Mouse (Mus musculus) heart, embryonic 11.5 days (tissue): ENCODE results near the gene Msrb2. TPM values are rescaled to one million over a fixed set of nuclear protein-coding genes. Genes with fewer than 3 reads are reported as not detected.

ENCODE experiments used
- ATAC-seq: fragments of 200-750 bp; cut with Nextera tagmentation; replicated peaks from 2 replicates; pipeline ENCODE4 v1.8.0; 2017; ENCODE audit warnings: moderate library complexity; ENCODE audit not compliant: insufficient number of reproducible peaks, low FRiP score, low TSS enrichment
- H3K27ac ChIP-seq: fragments of 300-500 bp; sonication (generic); 2 replicates; pipeline ENCODE4 v1.5.1; 2014; ENCODE audit warnings: mild to moderate bottlenecking, low read depth, low read length
- H3K27me3 ChIP-seq: fragments of 300-500 bp; sonication (generic); 2 replicates; pipeline ENCODE4 v1.6.1; 2014; ENCODE audit warnings: mild to moderate bottlenecking, low read length, mixed read lengths; ENCODE audit not compliant: control insufficient read depth, insufficient read depth
- H3K36me3 ChIP-seq: fragments of 300-500 bp; sonication (generic); 2 replicates; pipeline ENCODE4 v1.6.1; 2014; ENCODE audit warnings: mild to moderate bottlenecking, low read length, moderate library complexity, mixed read lengths; ENCODE audit not compliant: control insufficient read depth, insufficient read depth
- H3K4me1 ChIP-seq: fragments of 300-500 bp; sonication (generic); 2 replicates; pipeline ENCODE4 v1.6.1; 2014; ENCODE audit warnings: low read length; ENCODE audit not compliant: control insufficient read depth, insufficient read depth
- H3K4me2 ChIP-seq: fragments of 300-500 bp; sonication (generic); 2 replicates; pipeline ENCODE4 v1.6.1; 2014; ENCODE audit warnings: mild to moderate bottlenecking, moderate library complexity
- H3K4me3 ChIP-seq: fragments of 300-500 bp; sonication (generic); 2 replicates; pipeline ENCODE4 v1.5.1; 2014; ENCODE audit warnings: low read depth, low read length
- H3K9ac ChIP-seq: fragments of 300-500 bp; sonication (generic); 2 replicates; pipeline ENCODE4 v1.6.1; 2014; ENCODE audit warnings: mild to moderate bottlenecking, low read depth, low read length, moderate library complexity
- H3K9me3 ChIP-seq: fragments of 300-500 bp; sonication (generic); replicated peaks from 2 replicates; pipeline ENCODE4 v1.6.1; 2016; ENCODE audit warnings: low read length; ENCODE audit not compliant: control insufficient read depth
- WGBS: fragments of 180-500 bp; shearing (Covaris S2); extraction: QIAGEN DNeasy Blood & Tissue Kit; methylation state at CpG from one replicate; pipeline ENCODE4 v1.1.7; 2014; ENCODE audit not compliant: insufficient replicate concordance; 5-methylcytosine and 5-hydroxymethylcytosine counted together
- polyA plus RNA-seq: library from polyadenylated mRNA; unstranded; fragments of >200 nt; fragmentation: Nextera tagmentation; extraction: Ambion mirVana; gene quantifications from 2 replicates; pipeline ENCODE4 v1.2.1, GENCODE M21; 2014

Gene Msrb2
- polyA plus RNA-seq, result 27.1 and 32.7 TPM in 2 replicates

DNA sequence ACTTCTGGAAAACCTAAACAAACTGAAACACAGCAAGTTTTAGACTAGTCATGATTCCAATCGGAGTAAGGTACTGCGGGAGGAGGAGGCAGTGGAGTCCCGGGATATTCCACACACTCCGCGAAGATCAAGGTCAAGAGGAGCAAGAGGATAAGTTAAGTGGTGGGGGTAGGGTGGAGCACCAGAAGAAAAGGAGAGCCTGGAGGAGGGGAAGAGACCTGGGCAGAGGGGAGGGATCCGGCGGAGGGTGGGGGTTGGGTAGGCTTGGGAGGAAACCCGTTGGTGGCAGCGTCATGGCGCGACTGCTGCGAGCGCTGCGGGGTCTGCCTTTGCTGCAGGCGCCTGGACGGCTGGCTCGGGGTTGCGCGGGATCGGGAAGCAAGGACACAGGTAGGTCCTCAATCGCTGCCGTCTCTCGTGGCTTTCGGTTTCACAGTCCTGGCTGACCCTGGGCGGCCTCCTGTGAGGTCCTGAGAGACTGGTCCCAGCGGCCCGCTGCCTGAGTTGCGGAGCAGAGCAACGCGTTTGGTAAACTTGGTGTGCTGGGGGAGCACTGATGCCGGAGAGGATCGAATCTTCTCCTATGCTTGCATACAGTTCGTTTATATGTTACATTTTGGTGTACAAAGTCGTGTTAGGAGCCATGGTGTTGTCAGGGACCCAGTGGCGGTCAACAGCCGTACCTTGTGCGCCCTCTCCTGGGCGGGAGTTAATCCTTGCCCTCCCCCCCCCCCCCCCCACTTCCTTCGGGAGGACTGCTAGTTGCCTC lies at the start of gene Msrb2:
Msrb2 (plus strand) TSS at position 51 of the 769 bp plus-strand sequence.
- Histone ChIP-seq H3K4me1 (no peaks in the 10 kb centered on the region), H3K9me3 (no peaks in the 10 kb centered on the region), H3K27me3 (no peaks in the 10 kb centered on the region), H3K4me2 (peak within 1 kb of the TSS; percentile 67), H3K4me3 (peak within 1 kb of the TSS; percentile 85), H3K9ac (peak within 1 kb of the TSS; percentile 91), H3K27ac (peak within 1 kb of the TSS; percentile 86), H3K36me3 (no peaks in the 10 kb centered on the region)
- 1% methylated on average over 38 of the region's 39 CpGs for WGBS
- ATAC-seq, result peak; percentile 91

GRCm38 (mm10) chr2:19322448-19322847 lies 48.8 kb upstream of the Msrb2 start:
- WGBS, result 70% methylated on average over 9 of the region's 9 CpGs
- ATAC-seq, result no peak
- Histone ChIP-seq H3K27ac (no peak overlapping the region), H3K9ac (no peak overlapping the region), H3K4me2 (no peak overlapping the region), H3K36me3 (no peaks in the 10 kb centered on the region), H3K4me3 (no peak overlapping the region), H3K4me1 (no peaks in the 10 kb centered on the region), H3K27me3 (no peaks in the 10 kb centered on the region), H3K9me3 (no peaks in the 10 kb centered on the region)

DNA sequence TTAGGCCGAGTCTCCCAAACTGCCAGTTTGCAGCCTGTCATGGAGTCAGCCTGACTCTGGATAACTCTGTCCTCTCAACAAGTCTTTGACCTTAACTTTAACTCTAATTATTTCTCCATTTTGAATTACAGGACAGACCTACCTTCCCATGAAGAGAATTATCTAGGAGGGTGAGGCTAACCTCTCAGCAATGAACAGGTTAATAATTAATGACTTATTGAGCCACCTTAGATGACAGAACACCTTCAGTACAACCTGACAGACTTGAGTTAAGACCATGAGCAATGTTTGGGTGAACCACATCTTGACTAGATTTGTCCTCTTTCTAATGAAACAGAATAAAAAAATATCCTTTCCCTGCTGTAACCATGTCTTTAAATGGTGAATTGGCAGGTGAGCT lies 44.9 kb upstream of the Msrb2 start:
- 82% methylated on average over 1 of the region's 1 CpGs for WGBS
- Histone ChIP-seq H3K9ac (no peak overlapping the region), H3K9me3 (no peaks in the 10 kb centered on the region), H3K27ac (no peak overlapping the region), H3K4me1 (no peaks in the 10 kb centered on the region), H3K4me3 (no peak overlapping the region), H3K4me2 (no peak overlapping the region), H3K36me3 (no peaks in the 10 kb centered on the region), H3K27me3 (no peaks in the 10 kb centered on the region)
- ATAC-seq, result no peak

DNA sequence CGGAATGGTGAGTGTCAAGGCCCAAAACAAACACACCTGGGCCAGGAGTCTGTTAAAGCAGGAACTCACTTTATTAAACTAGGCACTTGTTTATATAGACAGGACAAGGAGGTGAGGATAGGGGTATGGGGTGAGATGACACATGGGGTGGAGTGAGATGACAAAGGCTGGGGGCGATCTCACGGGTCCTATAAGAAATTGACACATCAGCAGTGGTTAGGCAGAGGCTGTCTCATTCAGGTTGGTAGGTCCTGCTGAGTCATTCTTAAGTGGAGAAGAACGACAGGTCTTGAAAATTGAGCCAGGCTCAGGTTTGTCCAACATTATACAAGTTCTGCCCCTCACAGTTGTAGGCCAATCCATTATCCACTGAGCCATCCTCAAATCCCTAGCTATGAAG lies 43.4 kb upstream of the Msrb2 start:
- no peaks in the 10 kb centered on the region for H3K4me1 ChIP-seq
- no peaks in the 10 kb centered on the region for H3K27me3 ChIP-seq
- H3K9ac ChIP-seq, result no peak overlapping the region
- H3K27ac ChIP-seq, result no peak overlapping the region
- H3K36me3 ChIP-seq, result no peaks in the 10 kb centered on the region
- ATAC-seq, result no peak
- H3K9me3 ChIP-seq, result no peaks in the 10 kb centered on the region
- 73% methylated on average over 4 of the region's 4 CpGs for WGBS
- H3K4me2 ChIP-seq, result no peak overlapping the region
- no peak overlapping the region for H3K4me3 ChIP-seq

DNA sequence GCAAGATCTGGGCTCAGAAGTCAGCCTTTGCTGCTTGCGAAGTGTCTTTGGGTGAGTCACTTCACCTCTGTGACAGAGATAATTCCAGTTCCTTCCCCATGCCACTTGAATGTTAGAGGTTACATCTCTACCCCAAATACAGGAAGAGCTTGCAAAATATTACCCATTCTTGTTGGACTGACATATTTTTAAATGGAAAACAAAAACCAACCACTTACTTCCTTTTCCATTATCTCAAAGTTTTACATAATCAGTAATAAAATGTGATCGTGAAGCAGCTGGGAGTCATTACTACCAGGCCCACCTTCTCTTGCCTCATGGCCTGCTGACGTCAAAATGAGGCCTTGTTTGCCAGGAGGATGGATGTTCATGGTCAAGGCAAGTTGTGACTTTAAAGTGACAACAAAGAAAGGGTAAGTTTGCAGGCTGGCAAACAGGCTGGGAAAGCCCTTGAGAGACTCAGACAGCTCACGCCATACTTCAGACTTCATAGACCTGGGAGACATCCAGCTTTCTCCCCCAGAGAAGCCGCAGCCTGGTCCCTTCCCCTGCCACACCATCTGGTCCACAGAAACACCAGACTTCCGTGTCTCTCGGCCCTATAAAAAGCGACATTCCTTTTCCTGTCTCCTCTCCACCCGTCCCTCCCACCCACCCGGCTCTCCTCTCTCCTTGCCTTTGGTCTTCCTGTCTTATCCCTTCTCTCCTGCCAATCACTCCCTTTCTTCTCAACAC lies 27.2 kb upstream of the Msrb2 start:
- Histone ChIP-seq H3K27ac (no peak overlapping the region; the same call in 1 of the 2 replicates), H3K36me3 (no peaks in the 10 kb centered on the region), H3K9me3 (no peaks in the 10 kb centered on the region), H3K4me2 (peak overlapping the region; percentile 37), H3K27me3 (peaks cover 2% of the 10 kb centered on the region; the same call in 1 of the 2 replicates), H3K9ac (no peak overlapping the region), H3K4me3 (peak overlapping the region; percentile 15), H3K4me1 (peaks cover 2% of the 10 kb centered on the region; the same call in 1 of the 2 replicates)
- ATAC-seq, result no peak
- 39% methylated on average over 10 of the region's 10 CpGs for WGBS

GRCm38 (mm10) chr2:19344636-19345413 lies 26.4 kb upstream of the Msrb2 start:
- Histone ChIP-seq H3K4me2 (peak overlapping the region; percentile 37), H3K27ac (no peak overlapping the region), H3K9ac (no peak overlapping the region), H3K4me1 (peaks cover 2% of the 10 kb centered on the region; the same call in 1 of the 2 replicates), H3K4me3 (peak overlapping the region; percentile 15), H3K36me3 (no peaks in the 10 kb centered on the region), H3K9me3 (no peaks in the 10 kb centered on the region), H3K27me3 (peaks cover 2% of the 10 kb centered on the region; the same call in 1 of the 2 replicates)
- 20% methylated on average over 19 of the region's 20 CpGs for WGBS
- 0 out of 2 replicates have a peak, but pooled peaks have one; percentile 22 for ATAC-seq

DNA sequence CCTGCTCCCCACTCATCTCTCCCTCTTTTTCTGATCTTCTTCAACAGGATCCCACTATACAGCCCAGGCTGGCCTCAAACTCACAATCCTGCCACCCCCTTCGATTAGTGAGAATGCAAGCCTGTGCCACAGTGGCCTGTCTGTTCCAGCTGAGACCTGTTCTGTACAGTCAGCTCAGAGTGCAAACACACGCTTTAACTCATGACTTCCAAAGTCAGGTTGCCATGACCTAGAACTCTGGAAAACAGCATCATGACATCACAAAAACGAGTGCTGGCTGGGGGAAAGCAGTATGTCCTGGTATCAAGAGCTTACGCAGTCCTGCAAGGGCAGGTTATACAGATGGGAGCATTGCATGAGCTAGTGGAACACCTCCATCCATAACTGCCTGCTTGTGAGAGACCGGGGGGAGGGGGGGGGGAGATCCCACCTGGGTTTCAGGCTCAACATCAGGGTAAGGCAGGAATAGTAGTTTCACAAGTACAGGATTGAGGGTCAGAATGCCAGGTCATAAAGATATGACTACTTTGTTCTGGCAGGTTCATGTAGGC lies 25.8 kb upstream of the Msrb2 start:
- H3K9me3 ChIP-seq, result no peaks in the 10 kb centered on the region
- WGBS, result 60% methylated on average over 5 of the region's 5 CpGs
- H3K27me3 ChIP-seq, result peaks cover 2% of the 10 kb centered on the region; the same call in 1 of the 2 replicates
- H3K4me1 ChIP-seq, result peaks cover 2% of the 10 kb centered on the region; the same call in 1 of the 2 replicates
- H3K36me3 ChIP-seq, result no peaks in the 10 kb centered on the region
- no peak overlapping the region for H3K9ac ChIP-seq
- H3K4me3 ChIP-seq, result no peak overlapping the region
- no peak overlapping the region for H3K4me2 ChIP-seq
- H3K27ac ChIP-seq, result no peak overlapping the region
- ATAC-seq, result no peak

DNA sequence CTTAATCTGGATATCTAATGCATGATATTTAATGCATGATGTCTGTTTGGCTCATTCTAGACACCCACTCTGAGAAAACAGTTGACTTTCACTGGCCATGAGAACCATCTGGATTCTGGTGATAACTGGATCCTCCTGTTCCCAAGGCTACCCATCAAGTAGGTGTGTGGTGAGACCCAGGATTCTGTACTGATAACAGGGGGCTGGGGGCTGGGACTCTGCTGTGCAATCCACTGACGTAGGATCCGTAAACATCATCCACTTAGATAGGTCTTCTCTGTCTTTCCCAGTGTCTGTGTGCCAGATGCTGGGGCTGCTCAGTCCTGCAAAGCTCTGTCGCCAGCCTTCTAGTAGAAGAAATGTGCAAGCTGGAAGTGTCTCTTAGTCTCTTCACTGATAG lies 22.8 kb upstream of the Msrb2 start:
- ATAC-seq, result no peak
- H3K27me3 ChIP-seq, result peaks cover 2% of the 10 kb centered on the region; the same call in 1 of the 2 replicates
- no peaks in the 10 kb centered on the region for H3K36me3 ChIP-seq
- no peak overlapping the region for H3K4me2 ChIP-seq
- 46% methylated on average over 3 of the region's 3 CpGs for WGBS
- H3K4me1 ChIP-seq, result peaks cover 2% of the 10 kb centered on the region; the same call in 1 of the 2 replicates
- H3K27ac ChIP-seq, result no peak overlapping the region
- H3K9ac ChIP-seq, result no peak overlapping the region
- no peaks in the 10 kb centered on the region for H3K9me3 ChIP-seq
- no peak overlapping the region for H3K4me3 ChIP-seq
